8 mouse cellular contexts compared by ENCODE assay signal in genomic region chr17:23550188-23550791, GRCm38 (mm10). TPM values are rescaled to one million over a fixed set of nuclear protein-coding genes. Genes with fewer than 3 reads are reported as not detected.
DNase-seq lines count a peak whose midpoint lies in the region; ATAC-seq lines count a peak whose summit lies in the region.

No protein-coding gene starts in this region.

- H3K9me3 ChIP-seq in megakaryocyte, embryonic 14.5 days = no peaks in the 10 kb centered on the region

- peaks cover 67% of the 10 kb centered on the region for H3K4me1 ChIP-seq in megakaryocyte, embryonic 14.5 days

- DNase-seq in adipocyte (ENCODE audit: low spot score) = peak; percentile 95
- peak; percentile 92 for DNase-seq in embryo, embryonic 10 days (ENCODE audit: low spot score)
- peak; percentile 84 for DNase-seq in gastrocnemius, postnatal 10 days
- DNase-seq in left cerebral cortex, adult 9 months (ENCODE audit: low spot score in 2 of 2) = peak; percentile 90 to 98
- peak; percentile 100 for DNase-seq in right cerebral cortex, adult 2 months (ENCODE audit: low spot score in 2 of 2)
- peak; percentile 69 for DNase-seq in urinary bladder, postnatal 10 days (ENCODE audit: low spot score)

- H3K27me3 ChIP-seq in megakaryocyte, embryonic 14.5 days (replicated peaks) = peaks cover 5% of the 10 kb centered on the region

- peak overlapping the region; percentile 92 for H3K4me3 ChIP-seq in megakaryocyte, embryonic 14.5 days (replicated peaks)

- peaks cover 7% of the 10 kb centered on the region for H3K36me3 ChIP-seq in megakaryocyte, embryonic 14.5 days (replicated peaks; ENCODE audit: low read length)

- peak; percentile 53 for ATAC-seq in inflammation-experienced regulatory T-cells, adult 6 months

RNA-seq across cellular contexts. Expression of gene Zfp213, which starts 13.7 kb away (rescaled TPM):
- total RNA-seq in gastrocnemius, postnatal 10 days (2021) = 1 to 10 TPM; 3.3 to 4.1 TPM
- 1 to 10 TPM; 4.0 to 5.5 (median 4.8) TPM for polyA plus RNA-seq in inflammation-experienced regulatory T-cells, adult 6 months (2017; shearing (Covaris generic))
- 4.9 and 8.0 TPM in 2 replicates for polyA plus RNA-seq in megakaryocyte, embryonic 14.5 days (2012; ENCODE audit: insufficient read depth, low replicate concordance)

RNA-seq across cellular contexts. Expression of gene Zfp13, which starts 49.0 kb away (rescaled TPM):
- total RNA-seq in gastrocnemius, postnatal 10 days (2021) = 1 to 10 TPM; 6.6 to 7.0 TPM
- polyA plus RNA-seq in inflammation-experienced regulatory T-cells, adult 6 months (2017; shearing (Covaris generic)) = under 1 TPM in 1 of 3 experiments, not detected in 2; 0.71 TPM
- polyA plus RNA-seq in megakaryocyte, embryonic 14.5 days (2012; ENCODE audit: insufficient read depth, low replicate concordance) = 0.96 TPM in 1 of 2 replicates, not detected in the other

RNA-seq across cellular contexts. Expression of gene Zscan10, which starts 50.4 kb away (rescaled TPM):
- total RNA-seq in gastrocnemius, postnatal 10 days (2021) = not detected
- 1 to 10 TPM in 2 of 3 experiments, under 1 TPM in 1; 0.73 to 3.1 (median 1.2) TPM for polyA plus RNA-seq in inflammation-experienced regulatory T-cells, adult 6 months (2017; shearing (Covaris generic))
- not detected in 2 replicates for polyA plus RNA-seq in megakaryocyte, embryonic 14.5 days (2012; ENCODE audit: insufficient read depth, low replicate concordance)

Comparison
In these comparisons a context has a peak if more than half of its experiments do, and no peak if none do; other contexts are left out.
1. Peak in every context shown above with its lines: DNase-seq, ATAC-seq and H3K4me3 ChIP-seq.